Mouse (Mus musculus) liver, embryonic 14.5 days (tissue): ENCODE data around the gene Cdca4. TPM values are rescaled to one million over a fixed set of nuclear protein-coding genes. Genes with fewer than 3 reads are reported as not detected.

Source experiments
- ATAC-seq: fragments of 200-750 bp; cut with Nextera tagmentation; 2 replicates; pipeline ENCODE4 v1.8.0; 2017; ENCODE audit warnings: moderate number of reproducible peaks, mild to moderate bottlenecking, moderate library complexity; ENCODE audit not compliant: insufficient read depth
- DNase-seq, 3 experiments: peaks; one replicate each; pipeline ENCODE4 v3.0.0-alpha.2; 2012 to 2013; ENCODE audit warnings: low read depth in 3 of 3, low spot score in 3 of 3
- H3K27ac ChIP-seq: fragments of 300-500 bp; sonication (generic); 2 replicates; pipeline ENCODE4 v1.5.1; 2014; ENCODE audit warnings: moderate library complexity, mild to moderate bottlenecking, control low read depth, inconsistent platforms
- H3K27me3 ChIP-seq: fragments of 300-500 bp; sonication (generic); 2 replicates; pipeline ENCODE4 v1.6.1; 2014; ENCODE audit warnings: mild to moderate bottlenecking, low read length, moderate library complexity; ENCODE audit not compliant: control insufficient read depth, insufficient read depth
- H3K36me3 ChIP-seq: fragments of 300-500 bp; sonication (generic); replicated peaks from 2 replicates; pipeline ENCODE4 v1.6.1; 2014; ENCODE audit warnings: low read depth; ENCODE audit not compliant: control insufficient read depth, insufficient read depth
- H3K4me1 ChIP-seq, 2 experiments: fragments of 200-500 bp in 1 of 2; fragments of 300-500 bp in 1 of 2; sonication (generic) in 1 of 2; replicated peaks; 2 replicates each; pipeline ENCODE4 v1.6.1; 2012 to 2014; ENCODE audit warnings: antibody characterized with exemption in 1 of 2, inconsistent platforms in 1 of 2, low read length in 1 of 2; ENCODE audit not compliant: control insufficient read depth in 2 of 2, insufficient read depth in 2 of 2
- H3K4me2 ChIP-seq: fragments of 300-500 bp; sonication (generic); 2 replicates; pipeline ENCODE4 v1.6.1; 2014; ENCODE audit warnings: low read depth, mild to moderate bottlenecking, control low read depth, moderate library complexity
- H3K4me3 ChIP-seq, 2 experiments: fragments of 200-500 bp in 1 of 2; fragments of 300-500 bp in 1 of 2; sonication (generic) in 1 of 2; 2 replicates each; pipeline ENCODE4 v1.5.1; 2012 to 2014; ENCODE audit warnings: low read depth in 2 of 2, low read length in 2 of 2, mild to moderate bottlenecking in 2 of 2, control low read depth in 1 of 2, inconsistent platforms in 1 of 2, moderate library complexity in 1 of 2; ENCODE audit not compliant: insufficient read depth in 1 of 2
- H3K9ac ChIP-seq: fragments of 300-500 bp; sonication (generic); replicated peaks from 2 replicates; pipeline ENCODE4 v1.6.1; 2014; ENCODE audit warnings: mild to moderate bottlenecking, control low read depth, moderate library complexity
- H3K9me3 ChIP-seq: fragments of 300-500 bp; sonication (generic); 2 replicates; pipeline ENCODE4 v1.6.1; 2016; ENCODE audit warnings: low read length, mixed read lengths; ENCODE audit not compliant: control insufficient read depth
- CTCF ChIP-seq: IDR thresholded peaks from 2 replicates; pipeline ENCODE4 v1.5.1; 2016; ENCODE audit warnings: antibody characterized with exemption, low read depth, control low read depth
- EP300 ChIP-seq: IDR thresholded peaks from 2 replicates; pipeline ENCODE4 v1.6.1; 2016; ENCODE audit warnings: antibody characterized with exemption, low read depth
- WGBS: fragments of 180-500 bp; shearing (Covaris S2); extraction: QIAGEN DNeasy Blood & Tissue Kit; methylation state at CpG from one replicate; pipeline ENCODE4 v1.1.7; 2014; ENCODE audit not compliant: insufficient replicate concordance; 5-methylcytosine and 5-hydroxymethylcytosine counted together
- polyA plus RNA-seq, 2 experiments: library from polyadenylated mRNA; depleted of rRNA in 1 of 2; stranded (reverse) in 1 of 2; unstranded in 1 of 2; fragments of >200 nt; fragmentation: Nextera tagmentation in 1 of 2; extraction: Ambion mirVana in 1 of 2; gene quantifications; 2 replicates each; pipeline versions ENCODE4 v1.2.1 to v1.2.3; 2012 to 2014

The Cdca4 gene
- polyA plus RNA-seq, 2 experiments: 39.9 to 61.3 TPM

DNA sequence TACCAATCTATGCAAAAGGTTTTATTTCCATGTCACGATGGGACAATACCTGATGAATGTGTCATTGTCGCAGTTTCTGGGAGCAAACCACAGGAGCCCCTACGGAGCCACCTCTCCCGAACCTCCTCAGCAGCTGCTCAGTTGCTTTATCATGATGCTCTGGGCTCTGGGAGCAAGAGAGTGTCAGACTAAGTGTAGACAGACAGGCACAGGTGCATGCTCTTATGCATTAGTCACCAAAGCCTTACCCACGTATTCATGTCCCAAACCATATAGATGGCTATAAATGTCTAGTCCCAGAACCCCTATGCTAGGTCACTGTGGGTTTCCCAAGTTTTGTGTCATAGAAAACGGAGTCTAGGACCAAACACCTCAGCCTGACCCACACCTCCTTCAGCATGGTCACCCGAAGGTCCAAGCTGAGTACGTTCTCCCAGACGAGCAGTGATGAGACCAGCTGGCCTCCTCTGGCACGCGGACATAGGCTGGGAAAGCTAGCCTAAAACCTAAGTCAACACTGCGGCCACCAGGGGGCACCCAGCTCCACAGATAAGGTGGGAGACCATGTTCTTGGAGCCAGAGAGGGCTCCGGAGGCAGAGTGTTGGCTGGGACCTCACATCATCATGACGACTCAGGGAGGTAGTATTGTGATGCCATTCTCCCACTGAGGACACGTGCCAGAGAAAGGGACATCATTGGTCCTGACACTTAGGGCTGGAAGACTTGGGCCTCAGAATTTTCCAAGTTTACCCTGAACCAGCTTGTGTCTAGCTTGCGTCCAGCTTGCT lies 46.2 kb upstream of the Cdca4 start:
- Histone ChIP-seq H3K27ac (no peak overlapping the region), H3K4me2 (no peak overlapping the region), H3K9me3 (no peaks in the 10 kb centered on the region), H3K4me3 (no peak overlapping the region), H3K9ac (no peak overlapping the region), H3K27me3 (peaks cover 53% of the 10 kb centered on the region), H3K4me1 (peaks cover 2 to 3% of the 10 kb centered on the region in 2 experiments; a peak in 3 of 4 replicates), H3K36me3 (no peaks in the 10 kb centered on the region)
- no peak for ATAC-seq
- 18% methylated on average over 16 of the region's 16 CpGs for WGBS
- TF ChIP-seq CTCF (peak; percentile 90), EP300 (no peak)
- DNase-seq: peak; percentile 47 to 58 (median 50)

DNA sequence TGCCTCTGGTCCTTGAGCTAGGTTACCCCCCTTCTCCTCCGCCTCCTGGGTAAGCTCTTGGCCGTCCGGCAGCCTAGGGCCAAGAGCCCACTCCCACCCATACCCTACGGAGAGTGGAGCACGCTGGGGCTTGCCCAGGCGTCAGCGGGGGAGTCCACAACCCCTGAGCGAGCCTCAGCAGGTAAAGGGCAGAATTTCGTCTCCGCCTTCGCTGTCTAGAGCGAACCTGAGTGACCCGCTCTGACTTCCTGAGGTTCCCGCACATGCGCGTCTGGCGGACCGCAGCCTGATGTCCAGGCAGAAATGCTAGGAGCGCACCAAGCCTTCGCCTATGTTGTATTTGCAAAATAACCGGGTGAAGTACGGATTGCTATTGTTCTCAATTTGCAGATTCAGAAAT lies 45.0 kb upstream of the Cdca4 start:
- Histone ChIP-seq H3K9me3 (no peaks in the 10 kb centered on the region), H3K27ac (no peak overlapping the region), H3K4me3 (no peak overlapping the region), H3K4me1 (peaks cover 3 to 5% of the 10 kb centered on the region in 2 experiments; a peak in 3 of 4 replicates), H3K36me3 (no peaks in the 10 kb centered on the region), H3K9ac (no peak overlapping the region), H3K4me2 (no peak overlapping the region), H3K27me3 (peaks cover 53% of the 10 kb centered on the region)
- no peak for TF ChIP-seq CTCF
- no peak for TF ChIP-seq EP300
- ATAC-seq (no peak), DNase-seq (no peak)
- WGBS: 22% methylated on average over 22 of the region's 22 CpGs

DNA sequence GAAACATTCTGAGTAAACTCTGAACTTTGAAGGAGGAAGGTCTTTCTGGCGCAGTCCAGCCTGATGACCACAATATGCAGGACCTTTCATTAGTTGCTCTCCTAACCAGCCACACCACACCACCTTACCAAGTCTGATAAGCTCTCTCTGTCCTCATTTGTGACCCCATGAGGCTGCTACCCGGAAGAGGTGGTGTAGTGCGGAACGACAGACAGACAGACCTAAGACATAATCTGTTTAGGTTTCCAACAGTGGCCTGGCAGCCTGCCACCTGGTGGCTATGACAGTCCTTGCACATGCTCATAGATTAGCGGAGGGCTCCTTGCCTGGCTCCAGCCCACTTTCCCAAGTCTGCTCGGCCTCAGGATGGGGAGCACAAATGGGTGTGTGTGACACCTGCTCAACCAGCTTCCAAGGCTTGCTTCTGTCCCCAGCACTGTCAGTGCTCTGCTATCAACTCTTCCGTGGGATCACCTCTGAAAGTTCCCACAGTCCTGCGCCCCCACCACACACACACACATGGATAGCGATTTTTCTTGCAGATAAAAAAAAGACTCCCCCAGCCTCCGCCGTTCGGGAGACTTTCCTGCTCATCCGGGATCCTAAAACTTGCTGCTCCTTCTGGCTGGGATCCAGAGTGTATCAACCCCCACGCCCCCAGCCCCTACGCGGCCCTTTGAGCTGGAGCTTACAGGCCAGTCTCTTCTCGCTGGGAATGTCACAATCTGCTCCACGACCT lies 44.4 kb upstream of the Cdca4 start:
- DNase-seq: no peak
- peaks cover 49% of the 10 kb centered on the region for H3K27me3 ChIP-seq
- peaks cover 3 to 5% of the 10 kb centered on the region in 2 experiments; a peak in 3 of 4 replicates for H3K4me1 ChIP-seq
- no peak overlapping the region for H3K4me3 ChIP-seq
- 18% methylated on average over 18 of the region's 18 CpGs for WGBS
- H3K9ac ChIP-seq: no peak overlapping the region
- ATAC-seq: no peak
- H3K4me2 ChIP-seq: no peak overlapping the region
- no peaks in the 10 kb centered on the region for H3K36me3 ChIP-seq
- no peaks in the 10 kb centered on the region for H3K9me3 ChIP-seq
- no peak overlapping the region for H3K27ac ChIP-seq
- TF ChIP-seq EP300 (no peak), CTCF (peak; percentile 91)

DNA sequence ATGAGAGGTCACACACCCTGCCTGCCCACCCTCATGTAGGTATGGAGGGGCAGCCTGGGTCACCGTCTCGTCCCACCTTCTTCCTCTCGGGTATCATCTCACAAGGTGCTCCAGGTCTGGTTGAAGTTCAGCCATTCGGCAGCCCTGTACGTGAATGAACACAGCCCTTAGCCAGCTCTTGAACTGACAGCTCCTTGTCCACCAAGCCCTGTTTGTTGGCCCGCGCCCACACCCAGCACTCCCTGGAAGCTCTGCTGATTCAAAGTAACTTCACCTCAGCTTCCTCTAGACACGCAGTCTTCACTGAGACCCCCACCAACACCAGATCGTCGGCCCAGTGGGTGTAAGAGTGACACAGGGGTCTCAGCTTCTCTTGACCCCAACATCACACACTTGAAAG lies 43.8 kb upstream of the Cdca4 start:
- no peak overlapping the region for H3K4me2 ChIP-seq
- DNase-seq: no peak
- ATAC-seq: no peak
- no peak overlapping the region for H3K27ac ChIP-seq
- H3K36me3 ChIP-seq: no peaks in the 10 kb centered on the region
- H3K9me3 ChIP-seq: no peaks in the 10 kb centered on the region
- 62% methylated on average over 10 of the region's 10 CpGs for WGBS
- H3K9ac ChIP-seq: no peak overlapping the region
- peaks cover 43% of the 10 kb centered on the region for H3K27me3 ChIP-seq
- TF ChIP-seq CTCF (no peak), EP300 (no peak)
- H3K4me3 ChIP-seq: no peak overlapping the region
- peaks cover 3 to 5% of the 10 kb centered on the region in 2 experiments for H3K4me1 ChIP-seq

DNA sequence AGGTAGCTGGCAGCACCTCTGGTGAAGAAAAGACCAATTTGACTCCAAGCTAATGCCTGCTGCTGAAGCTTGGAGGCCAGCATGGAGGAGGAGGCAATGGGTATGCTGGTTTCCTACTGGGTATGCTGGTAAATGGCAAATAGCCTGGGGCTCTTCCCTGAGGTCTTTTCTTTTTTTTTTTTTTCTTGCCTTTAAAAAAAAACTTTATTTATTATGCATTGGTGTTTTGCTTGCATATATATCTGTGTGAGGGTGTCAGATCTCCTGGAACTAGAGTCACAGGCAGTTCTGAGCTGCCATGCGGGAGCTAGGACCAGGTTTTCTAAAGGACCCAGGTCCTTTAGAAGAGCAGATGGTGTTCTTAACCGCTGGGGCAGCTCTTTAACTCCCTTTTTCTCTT lies 42.0 kb upstream of the Cdca4 start:
- H3K4me3 ChIP-seq: no peak overlapping the region
- H3K4me2 ChIP-seq: no peak overlapping the region
- no peak overlapping the region for H3K9ac ChIP-seq
- peaks cover 26% of the 10 kb centered on the region for H3K27me3 ChIP-seq
- H3K36me3 ChIP-seq: no peaks in the 10 kb centered on the region
- WGBS: 54% methylated on average over 2 of the region's 2 CpGs
- H3K4me1 ChIP-seq: peaks cover 3 to 5% of the 10 kb centered on the region in 2 experiments; a peak in 3 of 4 replicates
- no peak overlapping the region for H3K27ac ChIP-seq
- DNase-seq (no peak), ATAC-seq (no peak)
- no peaks in the 10 kb centered on the region for H3K9me3 ChIP-seq
- TF ChIP-seq EP300 (no peak), CTCF (no peak)
